Mouse (Mus musculus): ENCODE measurements around the gene Efnb3. TPM values are rescaled to one million over a fixed set of nuclear protein-coding genes. Genes with fewer than 3 reads are reported as not detected.

Gene Efnb3
- polyA plus RNA-seq, 1 experiment, result 2.2 TPM

- WGBS, result 77% methylated on average over 3 of the region's 3 CpGs
- no peak overlapping the region for H3K4me3 ChIP-seq (replicated peaks; ENCODE audit: control insufficient read depth, low read depth, low read length)
- H3K4me1 ChIP-seq (ENCODE audit: control insufficient read depth, insufficient read depth, low read length), result no peaks in the 10 kb centered on the region
- TF ChIP-seq POLR2A (IDR thresholded peaks at IDR 0.05; ENCODE audit: borderline replicate concordance, control insufficient read depth, low read depth, low read length) (no peak), CTCF (IDR thresholded peaks at IDR 0.05; ENCODE audit: control insufficient read depth, insufficient read depth, low read length) (no peak)
- no peak overlapping the region for H3K27ac ChIP-seq (ENCODE audit: control insufficient read depth, insufficient read depth, low read depth, low read length, poor library complexity)
Observed at GRCm38 (mm10) chr11:69564391-69564790, 4.4 kb upstream of the Efnb3 start.

GRCm38 (mm10) chr11:69563373-69563772 lies 3.4 kb upstream of the Efnb3 start:
- TF ChIP-seq CTCF (IDR thresholded peaks at IDR 0.05; ENCODE audit: control insufficient read depth, insufficient read depth, low read length) (no peak), POLR2A (IDR thresholded peaks at IDR 0.05; ENCODE audit: borderline replicate concordance, control insufficient read depth, low read depth, low read length) (no peak)
- no peaks in the 10 kb centered on the region for H3K4me1 ChIP-seq (ENCODE audit: control insufficient read depth, insufficient read depth, low read length)
- 92% methylated on average over 13 of the region's 13 CpGs for WGBS
- H3K27ac ChIP-seq (ENCODE audit: control insufficient read depth, insufficient read depth, low read depth, low read length, poor library complexity), result no peak overlapping the region
- H3K4me3 ChIP-seq (replicated peaks; ENCODE audit: control insufficient read depth, low read depth, low read length), result no peak overlapping the region

- Histone ChIP-seq H3K27ac (ENCODE audit: control insufficient read depth, insufficient read depth, low read depth, low read length, poor library complexity) (no peak overlapping the region), H3K4me3 (replicated peaks; ENCODE audit: control insufficient read depth, low read depth, low read length) (no peak overlapping the region), H3K4me1 (ENCODE audit: control insufficient read depth, insufficient read depth, low read length) (no peaks in the 10 kb centered on the region)
- 90% methylated on average over 16 of the region's 16 CpGs for WGBS
- no peak for TF ChIP-seq POLR2A (IDR thresholded peaks at IDR 0.05; ENCODE audit: borderline replicate concordance, control insufficient read depth, low read depth, low read length)
- no peak for TF ChIP-seq CTCF (IDR thresholded peaks at IDR 0.05; ENCODE audit: control insufficient read depth, insufficient read depth, low read length)
Observed at GRCm38 (mm10) chr11:69560896-69561854, 1.2 kb upstream of the Efnb3 start.

- no peaks in the 10 kb centered on the region for H3K4me1 ChIP-seq (ENCODE audit: control insufficient read depth, insufficient read depth, low read length)
- H3K27ac ChIP-seq (ENCODE audit: control insufficient read depth, insufficient read depth, low read depth, low read length, poor library complexity), result no peak overlapping the region
- no peak overlapping the region for H3K4me3 ChIP-seq (replicated peaks; ENCODE audit: control insufficient read depth, low read depth, low read length)
- no peak for TF ChIP-seq CTCF (IDR thresholded peaks at IDR 0.05; ENCODE audit: control insufficient read depth, insufficient read depth, low read length)
- TF ChIP-seq POLR2A (IDR thresholded peaks at IDR 0.05; ENCODE audit: borderline replicate concordance, control insufficient read depth, low read depth, low read length), result no peak
- 45% methylated on average over 5 of the region's 5 CpGs for WGBS
Observed at GRCm38 (mm10) chr11:69559183-69559582, 822 bp downstream of the Efnb3 start.

GRCm38 (mm10) chr11:69558756-69559155 lies 1.2 kb downstream of the Efnb3 start:
- 15% methylated on average over 6 of the region's 6 CpGs for WGBS
- no peak overlapping the region for H3K4me3 ChIP-seq (replicated peaks; ENCODE audit: control insufficient read depth, low read depth, low read length)
- no peaks in the 10 kb centered on the region for H3K4me1 ChIP-seq (ENCODE audit: control insufficient read depth, insufficient read depth, low read length)
- TF ChIP-seq POLR2A (IDR thresholded peaks at IDR 0.05; ENCODE audit: borderline replicate concordance, control insufficient read depth, low read depth, low read length) (no peak), CTCF (IDR thresholded peaks at IDR 0.05; ENCODE audit: control insufficient read depth, insufficient read depth, low read length) (no peak)
- no peak overlapping the region for H3K27ac ChIP-seq (ENCODE audit: control insufficient read depth, insufficient read depth, low read depth, low read length, poor library complexity)

GRCm38 (mm10) chr11:69557381-69557958 lies 2.5 kb downstream of the Efnb3 start:
- Histone ChIP-seq H3K4me1 (ENCODE audit: control insufficient read depth, insufficient read depth, low read length) (no peaks in the 10 kb centered on the region), H3K27ac (ENCODE audit: control insufficient read depth, insufficient read depth, low read depth, low read length, poor library complexity) (no peak overlapping the region), H3K4me3 (replicated peaks; ENCODE audit: control insufficient read depth, low read depth, low read length) (no peak overlapping the region)
- 59% methylated on average over 14 of the region's 14 CpGs for WGBS
- TF ChIP-seq CTCF (IDR thresholded peaks at IDR 0.05; ENCODE audit: control insufficient read depth, insufficient read depth, low read length) (no peak), POLR2A (IDR thresholded peaks at IDR 0.05; ENCODE audit: borderline replicate concordance, control insufficient read depth, low read depth, low read length) (no peak)

GRCm38 (mm10) chr11:69554539-69555140 lies 5.4 kb downstream of the Efnb3 start:
- 54% methylated on average over 5 of the region's 5 CpGs for WGBS
- no peak for TF ChIP-seq CTCF (IDR thresholded peaks at IDR 0.05; ENCODE audit: control insufficient read depth, insufficient read depth, low read length)
- TF ChIP-seq POLR2A (IDR thresholded peaks at IDR 0.05; ENCODE audit: borderline replicate concordance, control insufficient read depth, low read depth, low read length), result no peak
- no peaks in the 10 kb centered on the region for H3K4me1 ChIP-seq (ENCODE audit: control insufficient read depth, insufficient read depth, low read length)
- no peak overlapping the region for H3K27ac ChIP-seq (ENCODE audit: control insufficient read depth, insufficient read depth, low read depth, low read length, poor library complexity)
- no peak overlapping the region for H3K4me3 ChIP-seq (replicated peaks; ENCODE audit: control insufficient read depth, low read depth, low read length)

- no peak overlapping the region for H3K4me3 ChIP-seq (replicated peaks; ENCODE audit: control insufficient read depth, low read depth, low read length)
Observed at GRCm38 (mm10) chr11:69553341-69553721, 6.7 kb downstream of the Efnb3 start.

More at GRCm38 (mm10) chr11:69553341-69553721, 6.7 kb downstream of the Efnb3 start:
- no peaks in the 10 kb centered on the region for H3K4me1 ChIP-seq (ENCODE audit: control insufficient read depth, insufficient read depth, low read length)
- TF ChIP-seq CTCF (IDR thresholded peaks at IDR 0.05; ENCODE audit: control insufficient read depth, insufficient read depth, low read length) (no peak), POLR2A (IDR thresholded peaks at IDR 0.05; ENCODE audit: borderline replicate concordance, control insufficient read depth, low read depth, low read length) (no peak)
- 67% methylated on average over 2 of the region's 2 CpGs for whole genome bisulfite sequencing
- no peak overlapping the region for H3K27ac ChIP-seq (ENCODE audit: control insufficient read depth, insufficient read depth, low read depth, low read length, poor library complexity)
